Mouse (Mus musculus) spleen, postnatal 14 days (tissue): ENCODE results near the gene 8030411F24Rik.
"Not testable (repeated sequence)": the region's sequence is repeated elsewhere in the genome, so short reads cannot be mapped to it uniquely, and the experiment has no call there.

Experiments used
- DNase-seq, 2 experiments: peaks; one replicate each; pipeline ENCODE4 v3.0.0; 2021 to 2022; ENCODE audit warnings: low spot score in 2 of 2

Gene 8030411F24Rik

DNA sequence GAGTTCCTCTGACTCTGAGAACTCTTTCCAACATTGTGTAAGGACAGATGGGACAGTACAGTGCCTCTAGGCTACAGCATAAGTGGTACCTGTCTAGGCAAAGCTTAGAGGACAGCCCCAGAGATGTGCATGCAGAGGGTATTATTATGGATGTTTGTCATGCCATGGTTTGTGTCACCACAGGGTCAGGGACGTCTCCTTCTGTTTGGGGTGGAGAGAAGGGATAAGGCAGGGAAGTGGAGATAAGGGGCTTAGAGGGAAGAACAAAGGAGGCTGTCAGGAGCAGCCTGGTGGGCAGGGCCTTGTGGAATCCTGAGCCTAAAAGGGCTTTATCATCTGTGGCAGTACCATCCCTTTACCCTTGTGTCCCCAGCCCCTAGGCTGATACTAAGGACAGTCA lies at the start of gene 8030411F24Rik:
Gene 8030411F24Rik, plus strand, starts transcription at position 301 of the 400 bp plus-strand sequence.
- DNase-seq = no peak

GRCm38 (mm10) chr2:148732327-148733000 lies 49.3 kb upstream of the 8030411F24Rik start, which contains the start of gene Napb:
TSS of gene Napb (minus strand) at chr2:148732467.
- peak; percentile 33 to 38 for DNase-seq

GRCm38 (mm10) chr2:148743001-148743400 lies 38.8 kb upstream of the 8030411F24Rik start:
- no peak for DNase-seq

- no peak for DNase-seq
Observed at GRCm38 (mm10) chr2:148743846-148744407, 37.9 kb upstream of the 8030411F24Rik start.

DNA sequence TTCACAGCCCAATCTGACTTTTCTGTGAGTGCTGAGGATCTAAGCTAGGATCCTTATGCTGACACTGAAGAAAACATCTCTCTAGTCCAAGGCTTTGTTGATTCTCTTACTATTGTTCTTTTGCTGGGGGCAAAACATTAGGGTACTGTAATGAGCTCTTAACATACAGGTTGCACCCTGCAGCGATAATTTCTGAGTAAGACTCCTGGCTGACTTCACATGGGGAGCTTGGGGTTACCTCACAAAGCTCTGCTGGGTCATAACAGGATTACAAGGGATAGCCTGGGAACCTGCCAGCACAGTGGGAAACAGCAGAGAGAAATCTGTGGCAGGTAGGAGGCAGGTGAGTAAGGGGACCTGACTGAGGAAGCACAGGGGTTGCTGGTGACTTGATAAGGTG lies 31.8 kb upstream of the 8030411F24Rik start, which contains the start of gene Cstl1:
Gene Cstl1, plus strand, starts transcription at position 301 of the 400 bp plus-strand sequence.
- no peak for DNase-seq

DNA sequence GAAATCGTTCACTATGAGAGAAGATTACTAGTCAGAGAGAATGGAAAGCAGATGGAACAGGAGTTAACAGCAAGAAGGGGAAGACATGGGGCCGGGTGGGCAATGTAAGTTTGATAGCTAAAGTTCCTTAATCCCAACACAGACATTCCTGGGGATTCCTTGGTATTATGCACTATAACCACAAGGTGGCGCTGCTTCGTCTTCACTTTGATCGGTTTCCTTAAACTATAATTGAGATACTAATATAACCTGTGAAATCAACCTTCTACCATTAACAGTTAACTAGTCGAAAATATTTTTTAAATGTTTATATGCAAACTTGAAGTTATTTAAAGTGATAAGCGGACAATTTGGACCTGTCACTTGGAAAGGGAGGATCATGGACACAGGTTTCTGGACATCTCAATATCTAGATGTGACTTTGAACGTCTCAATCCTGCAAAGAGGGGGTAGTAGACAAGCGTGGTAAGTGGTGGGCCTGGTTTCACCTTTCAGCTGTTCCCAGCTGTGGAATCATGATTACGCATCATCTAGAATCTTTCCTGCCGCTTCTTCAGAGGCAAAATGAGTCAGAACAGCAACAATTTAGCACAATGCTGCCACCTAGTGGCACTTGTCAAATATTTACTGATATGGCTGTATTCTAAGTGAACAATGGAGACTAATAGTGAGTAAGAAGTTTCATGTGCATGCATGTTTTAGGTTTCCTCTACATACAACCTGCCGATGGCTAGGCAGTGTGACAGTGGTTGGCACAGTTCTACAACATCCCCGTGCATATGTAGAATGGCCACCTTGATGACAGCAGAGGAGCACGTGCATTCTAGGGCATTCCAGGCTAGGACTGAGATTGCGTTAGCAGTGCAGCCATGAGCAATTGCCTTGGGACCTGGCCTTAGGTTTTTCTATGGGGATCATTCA lies 29.7 kb upstream of the 8030411F24Rik start:
- peak; percentile 9 to 56 for DNase-seq

GRCm38 (mm10) chr2:148754310-148754846 lies 27.4 kb upstream of the 8030411F24Rik start:
- no peak for DNase-seq

DNA sequence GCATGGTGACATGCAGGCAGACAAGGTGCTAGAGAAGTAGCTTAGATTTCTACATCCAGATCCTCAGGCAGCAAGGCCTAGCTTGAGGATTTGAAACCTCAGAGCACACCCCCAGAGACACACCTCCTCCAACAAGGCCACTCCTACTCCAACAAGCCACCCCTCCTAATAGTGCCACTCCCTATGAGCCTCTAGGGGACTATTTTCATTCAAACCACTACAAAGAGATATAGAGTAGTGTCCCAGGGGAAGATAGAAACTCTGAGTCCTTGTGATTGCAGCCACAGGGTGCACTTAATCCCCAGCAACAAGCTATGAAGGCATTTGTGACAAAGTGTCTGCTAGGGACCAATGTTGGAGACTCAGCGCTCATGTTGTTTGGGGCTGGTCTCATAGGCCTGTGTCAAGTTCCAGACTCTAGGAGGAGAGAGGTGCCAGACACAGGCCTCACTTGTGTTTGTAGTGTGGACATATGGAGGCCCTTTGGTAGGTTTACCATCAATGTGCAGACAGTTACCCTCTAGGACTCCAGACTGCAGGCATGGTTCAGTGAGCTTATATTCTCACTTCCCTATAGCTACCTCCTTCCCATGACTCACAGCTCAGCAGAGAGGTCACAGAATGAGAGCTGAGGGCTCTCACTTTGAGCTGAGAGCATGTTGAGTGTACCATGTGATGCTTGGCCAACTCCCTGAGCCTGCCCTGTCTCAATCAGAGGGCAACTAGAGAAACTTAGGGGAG lies 18.0 kb upstream of the 8030411F24Rik start:
- DNase-seq = peak in 1 of 2 experiments; percentile 20

DNA sequence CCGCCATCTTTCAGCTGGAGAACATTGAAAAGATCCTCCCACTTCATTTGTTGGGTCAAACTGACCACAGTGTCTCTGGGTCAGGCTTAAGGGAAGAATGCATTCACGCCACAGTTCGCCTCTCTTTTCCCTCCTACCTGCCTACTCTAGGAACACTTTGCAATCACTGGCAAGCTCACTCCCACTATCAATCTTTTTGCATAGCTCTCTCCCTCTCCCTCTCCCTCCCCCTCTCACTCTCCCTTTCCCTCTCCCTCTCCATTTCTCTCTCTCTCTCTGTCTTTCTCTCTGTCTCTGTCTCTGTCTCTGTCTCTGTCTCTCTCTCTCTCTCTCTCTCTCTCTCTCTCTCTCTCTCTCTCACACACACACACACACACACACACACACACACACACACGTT lies 10.4 kb upstream of the 8030411F24Rik start, which contains the start of gene Cst11:
Gene Cst11, minus strand, starts transcription at position 101 of the 400 bp plus-strand sequence.
- DNase-seq = not testable (repeated sequence)

GRCm38 (mm10) chr2:148789142-148789541 lies 7.3 kb downstream of the 8030411F24Rik start, which contains the start of gene Cst12:
TSS of gene Cst12 (plus strand) at chr2:148789361.
- no peak for DNase-seq

GRCm38 (mm10) chr2:148798485-148798884 lies 16.7 kb downstream of the 8030411F24Rik start, which contains the start of gene Cst8:
TSS of gene Cst8 (plus strand) at chr2:148798785.
- DNase-seq = no peak

DNA sequence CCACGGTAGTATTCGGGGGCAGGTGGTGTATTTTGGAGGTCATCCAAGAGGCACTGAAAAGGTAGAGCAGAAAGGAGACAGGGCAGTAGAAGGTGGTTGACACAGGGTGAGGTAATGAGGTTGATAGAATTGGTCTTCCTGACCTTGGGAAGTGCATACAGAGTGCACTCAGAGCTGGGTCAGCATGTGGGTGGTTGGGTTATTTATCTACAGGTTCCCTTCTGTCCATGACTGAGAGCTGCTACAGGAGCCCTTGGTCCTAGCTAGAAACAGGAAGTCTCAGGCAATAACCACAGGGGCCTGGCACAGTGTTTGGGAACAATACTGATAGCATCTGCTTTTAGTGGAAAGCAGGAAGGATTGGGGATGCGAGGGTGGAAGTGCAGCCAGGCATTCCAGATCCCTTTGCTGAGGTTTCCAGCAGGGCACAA lies 19.7 kb downstream of the 8030411F24Rik start:
- no peak for DNase-seq

DNA sequence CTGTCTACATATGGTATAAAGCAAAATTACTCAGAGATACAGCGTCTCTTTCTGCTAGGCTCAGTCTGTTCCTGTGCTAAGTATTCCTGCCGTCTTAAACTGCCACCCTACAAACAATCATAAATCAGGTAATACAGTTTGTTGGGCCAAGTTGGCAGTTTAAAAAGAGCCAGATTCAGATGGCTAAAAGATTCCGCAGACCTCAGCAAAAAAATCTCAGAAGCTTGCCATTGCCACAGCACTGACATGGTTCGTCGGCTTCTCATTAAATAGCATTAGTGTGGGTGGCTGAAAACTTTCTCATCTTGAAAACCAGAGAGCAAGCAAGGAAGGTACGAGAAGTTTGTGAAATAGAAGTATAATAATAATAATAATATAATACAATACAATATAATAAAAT lies 24.9 kb downstream of the 8030411F24Rik start:
- DNase-seq = no peak

GRCm38 (mm10) chr2:148819909-148820308 lies 38.1 kb downstream of the 8030411F24Rik start, which contains the start of gene Cst13:
TSS of gene Cst13 (plus strand) at chr2:148820081.
- DNase-seq = no peak

GRCm38 (mm10) chr2:148825986-148826385 lies 44.2 kb downstream of the 8030411F24Rik start:
- no peak for DNase-seq

GRCm38 (mm10) chr2:148834912-148835311 lies 53.1 kb downstream of the 8030411F24Rik start, which contains the start of gene Cst9:
TSS of gene Cst9 (plus strand) at chr2:148835147.
- DNase-seq = no peak
